Mouse (Mus musculus) cortical plate, adult 2 months (tissue): Measurements from ENCODE around the gene Olfr718-ps1.

ENCODE experiments used
- CTCF ChIP-seq: fragments of 200-500 bp; IDR thresholded peaks from 2 replicates; pipeline ENCODE4 v1.5.1; 2011; ENCODE audit warnings: mild to moderate bottlenecking, control low read depth, low read length; ENCODE audit not compliant: insufficient read depth; ENCODE audit errors: extremely low read depth
- POLR2A ChIP-seq: fragments of 200-500 bp; IDR thresholded peaks from 2 replicates; pipeline ENCODE4 v1.6.1; 2011; ENCODE audit warnings: mild to moderate bottlenecking, low read length, control low read depth; ENCODE audit not compliant: insufficient read depth; ENCODE audit errors: extremely low read depth

DNA sequence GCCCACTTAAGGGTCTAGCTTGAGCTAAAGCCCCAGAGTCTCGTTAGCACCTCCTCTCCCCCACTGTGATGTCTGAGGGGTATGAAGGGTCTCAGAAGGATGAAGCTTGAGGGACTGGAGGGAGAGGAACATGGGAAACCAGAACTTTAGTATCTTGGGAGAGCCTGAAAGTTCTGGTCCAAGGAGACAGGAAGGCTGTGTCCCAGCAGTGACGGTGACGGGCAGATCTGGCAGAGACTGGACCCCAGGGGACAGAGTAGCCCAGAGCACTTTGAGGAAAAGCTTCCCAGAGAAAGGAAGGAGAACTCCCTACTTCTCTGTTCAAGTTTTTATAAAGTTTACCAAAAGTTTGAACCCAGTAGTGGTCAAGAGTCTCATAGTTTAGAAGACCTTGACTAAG lies at the start of gene Olfr718-ps1:
- TF ChIP-seq CTCF (no peak), POLR2A (no peak)
